Comparison of ENCODE assay signal across 15 mouse cellular contexts in the genomic region with DNA sequence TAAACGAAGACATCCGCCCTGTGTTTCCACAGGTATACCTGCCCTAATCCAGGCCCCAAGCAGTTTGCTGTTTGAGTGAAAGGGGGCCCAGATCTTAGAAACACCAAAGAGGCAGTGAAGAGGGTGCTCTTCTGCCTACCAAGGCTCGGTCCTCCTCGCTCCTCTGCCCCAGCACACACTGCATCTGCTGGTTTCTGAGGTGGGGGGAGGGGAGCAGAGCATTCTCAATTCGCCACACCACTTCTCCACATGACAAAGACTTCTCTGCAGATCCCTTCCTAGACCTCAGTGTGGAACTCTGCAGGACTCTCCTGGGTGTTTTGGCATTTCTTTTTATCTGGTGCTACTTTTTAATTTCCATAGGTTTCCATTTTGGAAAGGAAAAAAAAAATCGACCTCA.
DNase-seq lines count a peak whose midpoint lies in the region; ATAC-seq and TF ChIP-seq lines count a peak whose summit lies in the region.
"Had no signal": no experiment of that assay in that cellular context is flagged by ENCODE, and none has a peak within 500 bp of the region (broad histone marks: within the 10 kb centered on the region; RNA-seq: fewer than 3 reads in every experiment).

No protein-coding gene starts in this region.

- no peak for TF ChIP-seq CTCF in midbrain, postnatal 0 days (IDR thresholded peaks at IDR 0.05)
- no peak for TF ChIP-seq CTCF in stomach, postnatal 0 days (IDR thresholded peaks at IDR 0.05; ENCODE audit: low read depth)

- H3K27ac ChIP-seq in midbrain, embryonic 10.5 days (replicated peaks) = peak overlapping the region; percentile 80
- H3K27ac ChIP-seq in midbrain, postnatal 0 days (ENCODE audit: low read depth, low read length) = no peak overlapping the region
- peak overlapping the region; percentile 79 for H3K27ac ChIP-seq in embryonic facial prominence, embryonic 15.5 days (replicated peaks)
- H3K27ac ChIP-seq in stomach, postnatal 0 days (replicated peaks) = no peak overlapping the region
- H3K27ac ChIP-seq: liver, embryonic 15.5 days; stomach, embryonic 15.5 days had no signal

- H3K27me3 ChIP-seq in midbrain, embryonic 10.5 days (ENCODE audit: low read depth, poor library complexity, severe bottlenecking) = no peaks in the 10 kb centered on the region
- H3K27me3 ChIP-seq in midbrain, postnatal 0 days (ENCODE audit: insufficient read depth, low read length) = no peaks in the 10 kb centered on the region
- no peaks in the 10 kb centered on the region for H3K27me3 ChIP-seq in embryonic facial prominence, embryonic 15.5 days
- no peaks in the 10 kb centered on the region for H3K27me3 ChIP-seq in stomach, postnatal 0 days (ENCODE audit: control insufficient read depth, insufficient read depth, low read length)
- H3K27me3 ChIP-seq: limb, embryonic 13.5 days; liver, embryonic 15.5 days; stomach, embryonic 15.5 days had no signal

- H3K9ac ChIP-seq in midbrain, postnatal 0 days (replicated peaks; ENCODE audit: low read length, poor library complexity, severe bottlenecking) = no peak overlapping the region
- H3K9ac ChIP-seq in embryonic facial prominence, embryonic 15.5 days = no peak overlapping the region
- H3K9ac ChIP-seq in stomach, postnatal 0 days (ENCODE audit: low read length) = no peak overlapping the region
- H3K9ac ChIP-seq: limb, embryonic 13.5 days; liver, embryonic 15.5 days; stomach, embryonic 15.5 days had no signal

- no peaks in the 10 kb centered on the region for H3K36me3 ChIP-seq in midbrain, embryonic 10.5 days
- no peaks in the 10 kb centered on the region for H3K36me3 ChIP-seq in midbrain, postnatal 0 days (ENCODE audit: insufficient read depth, low read length)
- H3K36me3 ChIP-seq in embryonic facial prominence, embryonic 15.5 days = no peaks in the 10 kb centered on the region
- H3K36me3 ChIP-seq in stomach, postnatal 0 days (ENCODE audit: control insufficient read depth, insufficient read depth, low read length) = no peaks in the 10 kb centered on the region
- H3K36me3 ChIP-seq: limb, embryonic 13.5 days; liver, embryonic 15.5 days; stomach, embryonic 15.5 days had no signal

- H3K9me3 ChIP-seq in midbrain, embryonic 10.5 days (replicated peaks) = no peaks in the 10 kb centered on the region
- H3K9me3 ChIP-seq in midbrain, postnatal 0 days (ENCODE audit: low read length) = no peaks in the 10 kb centered on the region
- no peaks in the 10 kb centered on the region for H3K9me3 ChIP-seq in embryonic facial prominence, embryonic 15.5 days (replicated peaks)
- no peaks in the 10 kb centered on the region for H3K9me3 ChIP-seq in stomach, postnatal 0 days (ENCODE audit: control insufficient read depth, low read length)
- H3K9me3 ChIP-seq: limb, embryonic 13.5 days; liver, embryonic 15.5 days; stomach, embryonic 15.5 days had no signal

- no peak for ATAC-seq in midbrain, postnatal 0 days (ENCODE audit: low FRiP score)
- 0 out of 2 replicates have a peak, but pooled peaks have one; percentile 34 for ATAC-seq in embryonic facial prominence, embryonic 15.5 days (ENCODE audit: insufficient number of reproducible peaks, low FRiP score, low TSS enrichment, low read depth)
- ATAC-seq in stomach, postnatal 0 days (ENCODE audit: low FRiP score, low TSS enrichment) = no peak
- ATAC-seq: lung, postnatal 0 days had no signal

- 35% methylated on average over 6 of the region's 6 CpGs for WGBS in midbrain, embryonic 10.5 days
- 36% methylated on average over 6 of the region's 6 CpGs for WGBS in midbrain, postnatal 0 days
- WGBS in embryonic facial prominence, embryonic 15.5 days = 24% methylated on average over 6 of the region's 6 CpGs
- WGBS in stomach, postnatal 0 days = 53% methylated on average over 6 of the region's 6 CpGs

- H3K4me3 ChIP-seq in midbrain, embryonic 10.5 days = no peak overlapping the region
- no peak overlapping the region for H3K4me3 ChIP-seq in midbrain, postnatal 0 days (ENCODE audit: low read depth, low read length)
- H3K4me3 ChIP-seq in embryonic facial prominence, embryonic 15.5 days (replicated peaks) = no peak overlapping the region
- H3K4me3 ChIP-seq in stomach, postnatal 0 days (ENCODE audit: low read depth, low read length) = no peak overlapping the region
- H3K4me3 ChIP-seq: limb, embryonic 13.5 days; liver, embryonic 15.5 days; stomach, embryonic 15.5 days had no signal

- TF ChIP-seq EP300 in stomach, postnatal 0 days (optimal IDR thresholded peaks at IDR 0.05) = no peak

- DNase-seq in midbrain, embryonic 10.5 days (ENCODE audit: low spot score) = peak; percentile 52
- DNase-seq in midbrain, postnatal 0 days (ENCODE audit: low spot score) = no peak
- DNase-seq in MN1 (ENCODE audit: low spot score) = peak; percentile 49
- peak; percentile 48 for DNase-seq in embryo, embryonic 10.5 days (ENCODE audit: low spot score)
- DNase-seq in adrenal gland, adult (ENCODE audit: inconsistent age in 2 of 2, low spot score in 1 of 2) = no peak
- no peak for DNase-seq in stomach, postnatal 0 days (ENCODE audit: low spot score)
- DNase-seq: heart, adult 18-20 months; kidney, adult 18-20 months; layer of hippocampus, adult 9-11 months; spleen, adult 18-20 months had no signal

- peaks cover 17% of the 10 kb centered on the region for H3K4me1 ChIP-seq in midbrain, embryonic 10.5 days
- H3K4me1 ChIP-seq in midbrain, postnatal 0 days (ENCODE audit: insufficient read depth, low read length) = no peaks in the 10 kb centered on the region
- H3K4me1 ChIP-seq in embryonic facial prominence, embryonic 15.5 days = peaks cover 25% of the 10 kb centered on the region
- H3K4me1 ChIP-seq in stomach, postnatal 0 days (replicated peaks; ENCODE audit: control insufficient read depth, insufficient read depth) = no peaks in the 10 kb centered on the region
- H3K4me1 ChIP-seq: liver, embryonic 15.5 days; stomach, embryonic 15.5 days had no signal

- no peak overlapping the region for H3K4me2 ChIP-seq in midbrain, postnatal 0 days (ENCODE audit: low read depth, low read length, poor library complexity, severe bottlenecking)
- H3K4me2 ChIP-seq in embryonic facial prominence, embryonic 15.5 days (replicated peaks) = no peak overlapping the region
- H3K4me2 ChIP-seq in stomach, postnatal 0 days (replicated peaks; ENCODE audit: low read depth) = no peak overlapping the region
- H3K4me2 ChIP-seq: limb, embryonic 13.5 days; liver, embryonic 15.5 days; stomach, embryonic 15.5 days had no signal

Comparison
In these comparisons a context has a peak if more than half of its experiments do, and no peak if none do; other contexts are left out.
1. DNase-seq: peak in midbrain, embryonic 10.5 days (single experiment), MN1 (single experiment) and embryo, embryonic 10.5 days (single experiment); none in midbrain, postnatal 0 days (single experiment), adrenal gland, adult (0 of 2) and stomach, postnatal 0 days (single experiment).
2. H3K27ac ChIP-seq: peak in midbrain, embryonic 10.5 days (single experiment) and embryonic facial prominence, embryonic 15.5 days (single experiment); none in midbrain, postnatal 0 days (single experiment) and stomach, postnatal 0 days (single experiment).